Mouse (Mus musculus): ENCODE measurements around the gene Zfp111. TPM values are rescaled to one million over a fixed set of nuclear protein-coding genes. Genes with fewer than 3 reads are reported as not detected.

Gene Zfp111
- total RNA-seq, 1 experiment from 2014 or later, result 0.35 TPM

DNA sequence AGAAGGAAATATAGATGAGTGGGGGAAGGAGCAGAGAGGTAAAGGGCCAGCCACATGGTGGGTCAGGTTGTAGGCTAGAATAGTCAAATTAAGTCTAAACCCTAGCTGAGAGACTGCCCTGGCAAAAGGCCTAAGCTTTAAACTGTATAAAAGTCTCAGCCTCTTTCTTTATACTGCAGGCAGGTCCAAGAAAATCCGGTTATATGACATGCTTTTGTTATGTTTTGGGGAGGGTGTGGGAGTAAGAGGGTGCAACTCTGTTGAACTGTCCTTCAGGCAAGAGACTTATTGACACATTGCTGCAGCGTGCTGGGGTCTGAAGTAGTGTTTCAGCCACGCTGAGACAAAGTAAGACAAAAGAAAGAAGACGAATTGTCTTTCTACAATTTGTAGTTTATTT, 39.1 kb downstream of the Zfp111 start:
- no peak for ATAC-seq (ENCODE audit: extremely low read depth, insufficient number of reproducible peaks, low FRiP score, poor library complexity, severe bottlenecking)

DNA sequence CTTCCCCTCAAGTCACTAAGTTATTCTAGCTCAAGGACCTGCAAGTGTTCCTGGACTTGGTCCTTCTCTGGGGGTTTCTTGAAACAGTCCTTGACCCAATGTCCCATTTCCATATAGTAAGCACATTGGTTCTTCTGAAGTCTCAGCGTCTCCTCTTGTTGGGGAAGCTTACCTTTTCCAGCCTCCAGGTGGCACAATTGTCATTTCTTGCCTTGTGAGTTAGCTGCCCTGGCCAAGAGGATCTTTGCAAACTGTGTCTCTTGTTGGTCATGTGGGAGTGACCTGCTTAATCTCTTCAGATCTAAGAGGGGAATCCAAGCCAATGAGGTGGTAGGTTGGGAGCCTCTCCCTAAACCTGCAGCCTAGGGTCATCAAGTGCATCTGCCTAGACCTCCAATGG, 58.0 kb downstream of the Zfp111 start:
- ATAC-seq (ENCODE audit: extremely low read depth, insufficient number of reproducible peaks, low FRiP score, poor library complexity, severe bottlenecking), result no peak

Other genes with a start within 250 kb of the Zfp111 start
- gene Vmn1r181, start 236.8 kb downstream of the Zfp111 start, total RNA-seq (2017), result not detected in 2 replicates
- gene V1rd19, start 209.8 kb downstream of the Zfp111 start, total RNA-seq (2017), result not detected in 2 replicates
- 0.12 TPM in 1 of 2 replicates, not detected in the other for gene Vmn1r183, start 158.2 kb downstream of the Zfp111 start, total RNA-seq (2017)
- gene Zfp180, start 129.5 kb downstream of the Zfp111 start, total RNA-seq (2017), result 28.9 and 29.6 TPM in 2 replicates
- 2.2 and 2.9 TPM in 2 replicates for gene Zfp112, start 99.1 kb downstream of the Zfp111 start, total RNA-seq (2017)
- gene Zfp235, start 77.3 kb downstream of the Zfp111 start, total RNA-seq (2017), result 7.2 and 9.6 TPM in 2 replicates
- 0.25 and 0.35 TPM in 2 replicates for gene Zfp114, start 36.4 kb downstream of the Zfp111 start, total RNA-seq (2017)
- 0.61 and 1.2 TPM in 2 replicates for gene Zfp109, start 26.1 kb upstream of the Zfp111 start, total RNA-seq (2017)
- gene Zfp108, start 43.4 kb upstream of the Zfp111 start, total RNA-seq (2017), result 0.47 and 0.49 TPM in 2 replicates
- gene Zfp93, start 59.0 kb upstream of the Zfp111 start, total RNA-seq (2017), result 0.37 and 0.47 TPM in 2 replicates
- 8.3 and 10.1 TPM in 2 replicates for gene Zfp61, start 89.8 kb upstream of the Zfp111 start, total RNA-seq (2017)
- gene Zfp94, start 105.2 kb upstream of the Zfp111 start, total RNA-seq (2017), result 8.7 and 14.6 TPM in 2 replicates
- gene Tescl, start 122.5 kb upstream of the Zfp111 start, total RNA-seq (2017), result not detected in 2 replicates
- not detected in 2 replicates for gene Lypd5, start 137.8 kb upstream of the Zfp111 start, total RNA-seq (2017)
- 13.6 and 14.8 TPM in 2 replicates for gene Kcnn4, start 158.8 kb upstream of the Zfp111 start, total RNA-seq (2017)
- 30.7 and 33.6 TPM in 2 replicates for gene Smg9, start 188.2 kb upstream of the Zfp111 start, total RNA-seq (2017)
- gene Irgc1, start 240.9 kb upstream of the Zfp111 start, total RNA-seq (2017), result 3.1 and 4.4 TPM in 2 replicates

Data from neutrophil, adult 5-6 weeks (primary cell).